Mouse (Mus musculus) liver, adult (tissue): ENCODE data around the gene Tjp3.

Source experiments
- GATA4 ChIP-seq: IDR thresholded peaks from 2 replicates; pipeline ENCODE4 v1.6.1; 2014; ENCODE audit warnings: mild to moderate bottlenecking, low read length; ENCODE audit not compliant: insufficient replicate concordance

Tjp3 gene

GRCm38 (mm10) chr10:81273842-81274241 lies 17.5 kb downstream of the Tjp3 start:
- no peak for TF ChIP-seq GATA4

- no peak for TF ChIP-seq GATA4
These were observed 19.0 kb downstream of the Tjp3 start for GRCm38 (mm10) chr10:81272356-81272755.

- no peak for TF ChIP-seq GATA4
These were observed 22.6 kb downstream of the Tjp3 start for GRCm38 (mm10) chr10:81268643-81269412.

- no peak; the same call in 1 of the 2 replicates for TF ChIP-seq GATA4
These were observed 23.3 kb downstream of the Tjp3 start for GRCm38 (mm10) chr10:81268056-81268455.

- no peak for TF ChIP-seq GATA4
These were observed 24.9 kb downstream of the Tjp3 start, which contains the start of the genes Mrpl54 and Apba3 for GRCm38 (mm10) chr10:81266211-81267105. Gene Mrpl54, minus strand, starts transcription at chr10:81266934. Gene Apba3, plus strand, starts transcription at chr10:81266960.

GRCm38 (mm10) chr10:81265540-81265939 lies 25.8 kb downstream of the Tjp3 start:
- TF ChIP-seq GATA4, result no peak

- TF ChIP-seq GATA4, result no peak
These were observed 30.4 kb downstream of the Tjp3 start for GRCm38 (mm10) chr10:81261025-81261424.

GRCm38 (mm10) chr10:81259225-81259884 lies 32.0 kb downstream of the Tjp3 start:
- no peak for TF ChIP-seq GATA4

GRCm38 (mm10) chr10:81257158-81258039 lies 34.0 kb downstream of the Tjp3 start:
- no peak for TF ChIP-seq GATA4

GRCm38 (mm10) chr10:81254886-81255285 lies 36.5 kb downstream of the Tjp3 start:
- TF ChIP-seq GATA4, result no peak

- TF ChIP-seq GATA4, result no peak
These were observed 38.7 kb downstream of the Tjp3 start, which contains the start of gene Matk for GRCm38 (mm10) chr10:81252424-81253419. Gene Matk, plus strand, starts transcription at chr10:81252935.

- no peak for TF ChIP-seq GATA4
These were observed 41.9 kb downstream of the Tjp3 start for GRCm38 (mm10) chr10:81249442-81249841.

- TF ChIP-seq GATA4, result no peak
These were observed 43.6 kb downstream of the Tjp3 start for GRCm38 (mm10) chr10:81247804-81248203.
